Mouse (Mus musculus): Measurements from ENCODE around the gene Wdr25. TPM values are rescaled to one million over a fixed set of nuclear protein-coding genes. Genes with fewer than 3 reads are reported as not detected.

The Wdr25 gene
- total RNA-seq, 2 experiments from 2014 or later = 7.4 TPM

Other genes with a start within 250 kb of the Wdr25 start
- gene Degs2, start 191.3 kb upstream of the Wdr25 start, total RNA-seq (2021) = 1 to 10 TPM in 1 of 2 experiments, under 1 TPM in 1; 0.94 to 1.4 TPM
- 10 to 100 TPM; 46.3 to 47.9 TPM for gene Yy1, start 100.7 kb upstream of the Wdr25 start, total RNA-seq (2021)
- 10 to 100 TPM; 14.7 to 15.8 TPM for gene Slc25a29, start 57.7 kb upstream of the Wdr25 start, total RNA-seq (2021)
- gene Slc25a47, start 57.6 kb upstream of the Wdr25 start, total RNA-seq (2021) = 1 to 10 TPM; 7.3 to 8.3 TPM
- gene Wars, start 543 bp downstream of the Wdr25 start, total RNA-seq (2021) = 10 to 100 TPM; 90.7 to 93.2 TPM
- gene Begain, start 174.6 kb downstream of the Wdr25 start, total RNA-seq (2021) = 100 to 1,000 TPM; 164 to 172 TPM

Measured in left cerebral cortex, postnatal 14 days (tissue).